Mouse (Mus musculus): Measurements from ENCODE around the gene Stambpl1. TPM values are rescaled to one million over a fixed set of nuclear protein-coding genes. Genes with fewer than 3 reads are reported as not detected.

Stambpl1 gene
- polyA plus RNA-seq, 1 experiment from 2014 or later = 3.7 TPM

DNA sequence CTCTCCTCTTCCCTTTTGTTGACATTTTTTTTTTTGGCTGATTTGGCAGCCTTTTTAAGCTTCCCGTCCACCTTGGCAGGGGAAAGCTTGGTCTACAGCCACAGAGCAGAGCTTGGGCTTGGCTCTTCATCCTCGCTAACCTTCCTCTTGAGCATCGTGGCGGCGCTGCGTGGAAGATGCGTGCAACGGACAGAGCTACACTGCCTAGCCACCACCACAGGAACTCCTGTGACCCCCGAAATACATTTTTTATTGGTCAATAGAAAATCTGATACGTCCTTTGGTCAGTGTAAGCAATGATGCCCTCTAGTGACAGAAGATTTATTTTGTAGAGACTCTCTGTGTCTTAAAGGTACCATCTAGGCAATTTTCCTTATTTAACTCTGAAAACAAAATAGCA lies 92.4 kb downstream of the Stambpl1 start:
- H3K27ac ChIP-seq = no peak overlapping the region
- 66% methylated on average over 10 of the region's 10 CpGs for WGBS
- no peak for DNase-seq (ENCODE audit: low spot score)
- H3K4me1 ChIP-seq (replicated peaks) = no peaks in the 10 kb centered on the region
- H3K4me3 ChIP-seq = no peak overlapping the region
- H3K36me3 ChIP-seq = no peaks in the 10 kb centered on the region
- H3K27me3 ChIP-seq (ENCODE audit: insufficient read depth, poor library complexity, severe bottlenecking) = no peaks in the 10 kb centered on the region
- H3K9me3 ChIP-seq = no peaks in the 10 kb centered on the region

DNA sequence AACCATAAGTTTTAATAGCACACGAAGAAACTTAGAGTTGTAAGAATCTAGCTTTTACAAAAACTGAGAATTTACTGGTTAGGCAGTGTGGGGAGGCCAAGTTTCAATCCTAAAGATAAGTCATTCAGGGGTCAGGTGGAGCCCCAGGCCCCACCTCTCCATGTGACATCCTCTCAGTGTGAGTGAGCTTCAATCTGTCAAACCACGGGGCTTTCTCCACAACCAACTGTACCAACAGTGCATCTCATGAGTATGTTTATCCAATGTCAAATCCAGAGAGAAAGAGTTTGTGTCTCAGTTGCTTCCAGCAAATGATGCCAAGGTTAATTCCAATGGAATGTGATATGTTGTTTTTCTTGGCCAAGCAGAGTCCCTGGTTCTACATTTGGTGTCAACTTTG lies 92.8 kb downstream of the Stambpl1 start:
- Histone ChIP-seq H3K9me3 (no peaks in the 10 kb centered on the region), H3K27ac (no peak overlapping the region), H3K36me3 (no peaks in the 10 kb centered on the region), H3K27me3 (ENCODE audit: insufficient read depth, poor library complexity, severe bottlenecking) (no peaks in the 10 kb centered on the region), H3K4me3 (no peak overlapping the region), H3K4me1 (replicated peaks) (peaks cover under 1% of the 10 kb centered on the region)
- WGBS = 55% methylated on average over 2 of the region's 2 CpGs
- DNase-seq (ENCODE audit: low spot score) = no peak

DNA sequence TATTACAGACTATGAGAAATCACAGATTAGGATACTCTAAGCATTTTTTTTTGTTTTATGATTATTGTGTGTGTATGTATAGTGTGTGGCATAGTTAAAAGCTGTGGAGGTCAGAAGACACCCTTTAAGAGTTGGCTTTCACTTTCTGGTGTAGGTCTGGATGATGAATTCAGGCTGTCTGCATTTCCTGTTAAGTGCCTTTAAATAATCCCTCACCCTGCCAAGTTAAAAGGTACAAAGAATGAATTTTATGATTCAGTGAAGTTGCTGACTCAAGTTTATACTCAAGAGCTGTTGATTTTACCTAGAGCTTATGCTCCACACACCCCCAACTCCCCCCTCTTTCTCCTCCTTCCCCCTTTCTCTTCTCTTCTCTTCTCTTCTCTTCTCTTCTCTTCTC lies 95.2 kb downstream of the Stambpl1 start:
- Histone ChIP-seq H3K4me1 (replicated peaks) (peaks cover 16% of the 10 kb centered on the region), H3K9me3 (no peaks in the 10 kb centered on the region), H3K27ac (no peak overlapping the region), H3K4me3 (no peak overlapping the region), H3K27me3 (ENCODE audit: insufficient read depth, poor library complexity, severe bottlenecking) (peaks cover 9% of the 10 kb centered on the region; the same call in 1 of the 2 replicates), H3K36me3 (no peaks in the 10 kb centered on the region)
- DNase-seq (ENCODE audit: low spot score) = no peak

DNA sequence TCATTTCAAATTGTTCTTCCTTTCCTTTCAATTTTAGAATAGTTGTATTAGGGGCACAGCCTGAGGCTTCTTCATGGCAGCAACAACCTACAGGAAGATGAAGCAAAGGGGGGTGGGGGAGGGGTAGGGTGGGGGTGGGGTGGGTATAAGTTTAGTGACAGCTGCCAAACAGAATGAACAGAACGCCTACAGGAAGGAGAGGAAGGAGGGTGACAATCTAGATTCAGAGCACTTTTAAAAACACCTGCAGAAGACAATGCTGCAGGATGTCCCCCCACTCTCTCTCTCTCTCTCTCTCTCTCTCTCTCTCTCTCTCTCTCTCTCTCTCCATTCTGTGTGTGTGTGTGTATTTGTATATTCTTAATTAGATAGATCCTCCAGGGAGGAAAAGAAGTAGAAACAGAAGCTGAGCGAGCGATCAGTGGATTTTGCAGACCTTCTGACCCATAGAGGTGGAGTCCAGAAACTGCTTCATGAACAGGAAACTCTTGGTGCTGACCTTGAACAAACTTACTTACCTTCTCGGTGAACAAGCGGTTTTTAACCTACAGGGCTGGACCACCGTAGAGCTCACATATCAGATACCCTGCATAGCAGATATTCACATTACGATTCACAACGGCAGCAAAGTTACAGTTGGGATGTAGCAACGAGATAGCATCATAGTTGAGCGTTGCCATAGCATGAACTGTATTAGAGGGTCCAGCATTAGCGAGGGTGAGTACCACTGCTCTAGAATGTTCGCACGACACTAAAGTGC lies 95.8 kb downstream of the Stambpl1 start:
- Histone ChIP-seq H3K36me3 (no peaks in the 10 kb centered on the region), H3K27ac (no peak overlapping the region), H3K9me3 (no peaks in the 10 kb centered on the region), H3K4me3 (no peak overlapping the region), H3K27me3 (ENCODE audit: insufficient read depth, poor library complexity, severe bottlenecking) (peaks cover 15% of the 10 kb centered on the region; the same call in 1 of the 2 replicates), H3K4me1 (replicated peaks) (peaks cover 16% of the 10 kb centered on the region)
- WGBS = 85% methylated on average over 13 of the region's 13 CpGs
- DNase-seq (ENCODE audit: low spot score) = no peak

DNA sequence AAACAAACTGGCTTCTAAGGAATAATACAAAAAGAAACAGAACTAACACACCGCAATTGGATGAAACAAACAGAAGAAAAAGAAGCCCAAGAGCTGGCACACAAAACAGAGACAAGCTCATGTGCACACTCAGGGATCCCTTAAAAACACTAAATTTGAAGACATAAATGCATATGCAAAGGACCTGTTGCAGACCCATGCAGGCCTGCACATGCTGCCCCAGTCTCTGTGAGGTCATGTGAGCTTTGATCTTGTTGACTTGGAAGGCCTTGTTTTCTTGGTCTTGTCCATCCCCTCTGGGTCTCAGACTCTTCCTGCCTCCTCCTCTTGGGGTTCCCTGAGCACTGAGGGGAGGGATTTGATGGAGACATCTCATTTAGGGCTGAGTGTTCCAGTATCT lies 96.7 kb downstream of the Stambpl1 start:
- Histone ChIP-seq H3K9me3 (no peaks in the 10 kb centered on the region), H3K27ac (no peak overlapping the region), H3K36me3 (no peaks in the 10 kb centered on the region), H3K4me1 (replicated peaks) (peaks cover 16% of the 10 kb centered on the region), H3K4me3 (no peak overlapping the region), H3K27me3 (ENCODE audit: insufficient read depth, poor library complexity, severe bottlenecking) (peaks cover 19% of the 10 kb centered on the region; the same call in 1 of the 2 replicates)
- WGBS = 98% methylated on average over 1 of the region's 1 CpGs
- no peak for DNase-seq (ENCODE audit: low spot score)

Other genes with a start within 250 kb of the Stambpl1 start
- not detected in 2 replicates for gene Lipf, start 231.0 kb upstream of the Stambpl1 start, polyA plus RNA-seq (2016; fragmentation: Nextera tagmentation; extraction: Ambion mirVana)
- gene Lipk, start 183.9 kb upstream of the Stambpl1 start, polyA plus RNA-seq (2016; fragmentation: Nextera tagmentation; extraction: Ambion mirVana) = not detected in 2 replicates
- not detected in 2 replicates for gene Lipn, start 124.9 kb upstream of the Stambpl1 start, polyA plus RNA-seq (2016; fragmentation: Nextera tagmentation; extraction: Ambion mirVana)
- not detected in 2 replicates for gene Lipm, start 91.3 kb upstream of the Stambpl1 start, polyA plus RNA-seq (2016; fragmentation: Nextera tagmentation; extraction: Ambion mirVana)
- gene Ankrd22, start 26.2 kb upstream of the Stambpl1 start, polyA plus RNA-seq (2016; fragmentation: Nextera tagmentation; extraction: Ambion mirVana) = not detected in 2 replicates
- gene Acta2, start 63.4 kb downstream of the Stambpl1 start, polyA plus RNA-seq (2016; fragmentation: Nextera tagmentation; extraction: Ambion mirVana) = 22.6 and 31.1 TPM in 2 replicates
- gene Fas, start 98.4 kb downstream of the Stambpl1 start, polyA plus RNA-seq (2016; fragmentation: Nextera tagmentation; extraction: Ambion mirVana) = 0.15 and 0.31 TPM in 2 replicates